Mouse (Mus musculus) adrenal gland, adult 18-20 months (tissue): ENCODE measurements around the gene Gm12166. TPM values are rescaled to one million over a fixed set of nuclear protein-coding genes. Genes with fewer than 3 reads are reported as not detected.
"Not testable (repeated sequence)": the region's sequence is repeated elsewhere in the genome, so short reads cannot be mapped to it uniquely, and the experiment has no call there.

Source experiments
- DNase-seq, 2 experiments: peaks; one replicate each; pipeline ENCODE4 v3.0.0; 2021 to 2022; ENCODE audit warnings: low spot score in 2 of 2
- total RNA-seq, 2 experiments: library from RNA; stranded (reverse); gene quantifications; 1 replicate in 1 of 2; 2 replicates in 1 of 2; pipeline ENCODE4 v1.2.3; 2021

The Gm12166 gene
- total RNA-seq, 2 experiments from 2014 or later: 3.1 to 3.3 TPM

DNA sequence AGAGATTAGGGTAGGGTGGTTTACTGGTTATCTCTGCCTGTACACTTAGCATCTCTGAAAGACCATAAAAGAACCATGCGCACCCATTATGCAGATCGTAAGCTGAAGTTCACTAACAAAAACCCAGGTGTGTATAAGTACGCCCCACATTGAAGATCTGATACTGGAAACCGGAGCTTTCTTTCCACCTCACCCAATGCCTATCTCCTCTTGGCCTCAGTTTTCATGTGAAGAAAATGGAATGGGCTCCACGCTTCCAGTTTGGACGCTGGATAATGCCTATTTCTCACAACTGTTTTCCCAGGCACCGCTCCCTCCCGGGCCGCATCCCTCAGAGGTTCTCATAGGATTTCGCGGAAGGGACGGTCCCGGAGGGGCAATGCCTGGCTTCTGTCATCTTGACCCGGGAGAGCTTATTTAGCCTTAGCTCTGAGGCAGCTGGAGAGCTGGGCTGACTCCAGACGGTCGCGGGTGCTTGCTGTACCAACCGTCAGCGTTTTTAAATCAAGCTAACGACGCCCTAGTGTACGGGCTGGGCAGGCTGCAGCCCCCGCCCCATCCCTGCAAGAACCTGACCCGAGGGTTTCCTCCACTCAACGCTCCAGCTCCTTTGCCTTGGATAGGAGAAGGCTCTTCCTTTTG is 4.8 kb upstream of the Gm12166 start:
- no peak for DNase-seq

GRCm38 (mm10) chr11:46055896-46056769 is 4.0 kb upstream of the Gm12166 start, which contains the start of gene Adam19:
Gene Adam19, plus strand, starts transcription at chr11:46055992.
- DNase-seq: peak; percentile 46 to 60

DNA sequence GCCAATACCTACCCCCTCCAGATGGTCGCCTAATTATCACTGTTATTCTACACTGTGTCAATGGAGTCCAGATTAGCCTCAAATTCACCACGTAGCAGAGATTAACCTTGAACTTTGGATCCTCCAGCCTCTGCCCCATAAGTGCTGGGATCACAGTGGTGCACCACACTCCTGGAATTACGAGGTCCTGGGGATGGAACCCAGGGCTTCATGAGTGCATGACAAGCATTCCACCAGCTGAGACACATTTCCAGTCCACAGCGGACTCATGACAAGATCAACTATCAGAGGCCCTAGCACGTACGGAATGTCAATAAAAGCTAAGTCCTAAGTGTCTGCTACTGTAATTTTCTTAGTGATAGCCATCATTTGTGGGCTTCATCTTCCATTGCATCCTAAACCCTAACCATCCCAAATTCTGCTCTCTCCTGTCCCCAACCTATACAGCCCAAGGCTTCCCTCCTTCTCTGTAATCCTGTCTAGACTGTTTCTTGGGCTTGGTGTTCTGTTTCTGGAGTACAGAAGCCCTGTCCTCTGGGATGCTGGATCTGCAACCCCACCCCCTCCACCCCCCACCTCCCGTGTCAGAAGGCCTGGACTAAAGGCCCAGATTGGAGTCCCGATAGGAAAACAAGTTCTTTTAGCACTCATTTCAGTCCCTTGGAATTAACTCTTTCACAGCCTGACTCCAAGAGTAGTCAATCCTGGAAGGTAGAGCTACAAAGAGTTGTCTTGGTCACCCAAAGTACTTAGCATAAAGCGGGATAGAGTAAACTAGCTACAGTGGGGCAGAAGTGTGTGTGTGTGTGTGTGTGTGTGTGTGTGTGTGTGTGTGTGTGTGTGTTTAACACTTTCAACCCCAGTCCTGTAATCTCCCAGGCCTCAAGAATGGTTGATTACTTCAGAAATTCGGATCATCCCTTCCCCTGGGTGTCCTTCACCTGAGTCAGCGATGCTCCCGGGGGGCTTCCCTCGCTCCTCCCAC is 3.1 kb upstream of the Gm12166 start:
- DNase-seq: no peak

DNA sequence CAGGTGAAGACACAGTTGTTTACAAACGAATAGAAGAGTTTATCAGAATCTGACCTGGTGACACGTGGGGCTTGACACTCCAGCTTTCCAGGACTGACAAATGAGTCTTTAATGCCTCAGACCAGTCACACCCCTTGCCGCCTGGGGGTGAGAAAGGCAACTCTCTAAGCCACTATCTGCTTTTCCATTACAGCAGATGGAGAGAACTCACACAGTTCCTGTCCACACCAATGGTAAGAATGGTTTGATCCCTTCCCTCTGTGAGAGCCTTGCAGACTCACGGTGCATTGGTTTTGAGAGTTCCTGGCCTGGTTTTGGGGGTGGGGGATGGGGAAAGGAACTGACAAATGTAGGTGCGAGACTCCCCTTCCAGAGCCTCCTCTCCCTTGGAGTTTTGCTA is 2.2 kb upstream of the Gm12166 start:
- DNase-seq: no peak

DNA sequence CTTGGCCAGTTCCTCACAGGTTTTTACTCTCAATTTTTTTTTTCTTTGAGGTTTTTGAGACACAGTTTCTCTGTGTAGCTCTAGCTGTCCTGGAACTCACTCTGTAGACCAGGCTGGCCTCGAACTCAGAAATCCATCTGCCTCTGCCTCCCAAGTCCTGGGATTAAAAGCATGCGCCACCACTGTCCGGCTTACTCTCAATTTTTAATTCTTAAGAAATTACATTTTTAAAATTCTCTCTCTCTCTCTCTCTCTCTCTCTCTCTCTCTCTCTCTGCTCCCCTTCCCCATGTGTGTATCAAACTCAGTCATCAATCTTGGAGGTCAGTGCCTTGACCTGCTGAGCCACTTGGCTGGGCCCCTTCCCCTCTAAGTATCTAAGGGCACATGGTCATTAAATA is 1.3 kb upstream of the Gm12166 start:
- DNase-seq: not testable (repeated sequence)

DNA sequence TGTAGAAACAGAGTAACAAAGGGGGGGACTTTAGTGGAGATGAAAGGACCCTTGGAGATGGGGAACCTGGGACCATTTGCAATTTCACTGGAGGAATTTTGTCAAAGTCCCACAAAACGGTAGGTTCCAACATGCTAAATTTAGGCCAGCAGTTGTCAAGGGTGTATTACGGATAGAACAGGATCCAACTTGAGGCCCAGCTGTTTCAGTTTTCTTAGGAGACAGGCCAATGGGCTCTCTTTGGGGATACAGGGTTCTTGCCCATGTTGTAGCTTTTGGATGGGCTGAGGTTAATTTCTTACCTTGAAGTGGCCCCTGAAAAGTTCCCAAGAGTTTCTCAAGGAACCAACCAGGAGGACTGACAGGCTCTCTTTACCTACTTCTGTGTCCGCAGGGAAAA is 4.9 kb downstream of the Gm12166 start:
- no peak for DNase-seq

DNA sequence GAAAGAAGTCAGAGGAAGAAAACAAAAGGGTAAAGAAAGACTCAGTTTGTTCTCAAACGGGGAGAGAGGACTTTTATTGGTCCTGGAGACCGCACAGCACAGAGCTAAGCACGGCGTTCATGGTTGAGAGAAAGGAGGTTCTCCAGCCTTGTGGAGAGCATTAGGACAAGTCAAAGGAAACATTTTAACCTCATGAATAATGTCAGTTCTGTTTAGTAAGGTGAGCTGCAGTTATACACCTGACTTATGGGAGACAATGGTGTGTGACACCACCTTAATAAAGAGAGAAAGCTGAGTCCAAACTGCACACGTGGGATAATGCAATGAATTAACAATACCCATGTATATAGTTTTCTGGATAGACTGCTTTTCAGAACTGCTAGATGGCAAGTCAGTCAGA is 7.3 kb downstream of the Gm12166 start:
- no peak for DNase-seq

DNA sequence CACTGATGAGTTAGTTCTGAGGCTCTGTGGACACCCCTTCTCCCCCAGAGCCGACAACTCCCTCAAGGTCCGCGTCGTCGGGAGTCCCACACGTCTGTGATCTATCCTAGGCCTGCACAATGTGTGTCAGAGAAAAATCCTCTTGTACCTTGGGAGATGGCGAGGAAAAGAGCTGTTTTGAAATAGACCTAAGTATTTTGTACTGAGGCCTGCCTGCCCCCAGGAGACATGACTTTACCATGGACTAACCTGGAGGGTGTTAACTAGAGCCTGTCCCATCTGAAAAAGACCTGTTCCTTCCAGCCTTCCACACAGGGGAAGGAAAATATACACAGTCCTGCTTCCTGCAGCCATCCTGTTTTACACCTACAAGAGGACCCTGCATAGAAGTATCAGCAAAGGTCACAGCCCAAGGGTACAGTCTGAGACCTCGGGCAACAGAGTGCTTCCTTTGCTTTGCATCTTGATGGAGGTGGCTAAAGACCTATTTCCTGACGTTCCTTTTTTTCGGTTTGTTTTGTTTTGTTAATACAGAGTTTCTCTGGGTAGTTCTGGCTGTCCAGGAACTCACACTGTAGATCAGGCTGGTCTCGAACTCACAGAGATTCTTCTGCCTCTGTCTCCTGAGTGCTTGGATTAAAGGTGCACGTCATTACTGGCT is 10.4 kb downstream of the Gm12166 start:
- no peak for DNase-seq

DNA sequence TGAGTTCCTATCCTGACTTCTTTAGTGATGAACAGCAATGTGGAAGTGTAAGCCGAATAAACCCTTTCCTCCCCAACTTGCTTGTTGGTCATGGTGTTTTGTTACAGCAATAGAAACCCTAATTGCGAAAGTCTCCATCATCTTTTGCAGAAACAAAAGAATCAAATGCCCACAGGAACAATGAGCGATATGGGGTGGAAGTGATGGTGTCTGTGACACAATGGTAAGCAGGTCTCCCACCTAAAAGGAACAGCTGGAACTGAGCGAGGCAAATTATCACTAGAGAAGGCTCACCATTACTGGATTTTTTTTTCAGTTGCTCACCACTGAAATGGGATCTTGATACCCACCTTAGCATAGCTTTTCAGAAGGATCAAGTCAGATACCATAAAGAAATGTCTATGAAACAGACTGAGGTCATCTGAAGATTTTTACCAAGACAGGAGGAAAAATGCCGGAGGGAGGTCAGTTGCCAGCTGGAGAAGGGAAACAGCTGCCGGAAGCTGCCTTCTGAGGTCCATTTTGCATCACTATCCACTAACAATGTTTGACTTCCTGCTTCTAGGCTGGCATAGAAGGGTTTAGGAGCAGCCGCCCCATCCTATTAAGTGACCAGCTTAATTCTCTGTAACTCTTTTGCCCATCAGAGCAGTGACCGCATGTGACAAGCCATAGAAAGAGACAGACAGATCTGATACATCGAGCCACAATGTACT is 11.1 kb downstream of the Gm12166 start:
- no peak for DNase-seq

GRCm38 (mm10) chr11:46039335-46039734 is 12.8 kb downstream of the Gm12166 start:
- DNase-seq: peak in 1 of 2 experiments; percentile 31

- DNase-seq: no peak
These were observed 13.2 kb downstream of the Gm12166 start for GRCm38 (mm10) chr11:46038901-46039300.

DNA sequence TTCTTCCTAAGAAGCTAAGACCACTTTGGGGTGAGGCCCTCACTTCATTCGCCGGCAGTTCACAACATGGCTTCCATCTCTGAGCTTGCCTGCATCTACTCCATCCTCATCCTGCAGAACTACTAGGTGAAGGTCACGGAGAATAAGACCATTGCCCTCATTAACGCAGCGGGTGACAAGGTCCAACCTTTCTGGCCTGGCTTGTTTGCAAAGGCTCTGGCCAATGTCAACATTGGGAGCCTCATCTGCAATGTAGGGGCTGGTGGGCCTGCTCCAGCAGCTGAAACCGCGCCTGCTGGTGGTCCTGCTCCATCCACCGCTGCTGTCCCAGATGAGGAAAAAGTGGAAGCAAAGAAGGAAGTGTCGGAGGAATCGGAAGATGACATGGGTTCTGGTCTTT is 15.7 kb downstream of the Gm12166 start:
- no peak for DNase-seq

DNA sequence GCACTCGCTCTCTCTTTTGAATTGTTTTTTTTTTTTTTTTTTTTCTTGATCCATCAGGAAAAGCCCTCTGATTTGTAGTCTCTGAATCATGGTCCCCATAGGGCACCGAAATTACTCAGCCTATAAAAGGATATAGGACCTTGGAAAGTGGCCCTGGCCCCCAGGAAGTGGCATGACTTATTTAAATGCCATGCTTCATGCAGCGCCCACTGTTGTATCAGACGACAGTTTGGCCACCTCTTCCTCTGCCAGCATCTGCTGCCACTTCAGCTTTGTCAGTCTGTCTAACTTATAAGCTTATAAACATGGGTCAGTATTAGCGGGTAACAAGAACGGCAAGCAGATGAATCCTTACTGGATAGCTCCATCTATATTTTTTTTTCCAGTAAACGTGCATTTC is 19.2 kb downstream of the Gm12166 start:
- DNase-seq: no peak

- DNase-seq: no peak
These were observed 20.7 kb downstream of the Gm12166 start for GRCm38 (mm10) chr11:46031470-46031869.

GRCm38 (mm10) chr11:46030026-46030425 is 22.1 kb downstream of the Gm12166 start:
- no peak for DNase-seq

DNA sequence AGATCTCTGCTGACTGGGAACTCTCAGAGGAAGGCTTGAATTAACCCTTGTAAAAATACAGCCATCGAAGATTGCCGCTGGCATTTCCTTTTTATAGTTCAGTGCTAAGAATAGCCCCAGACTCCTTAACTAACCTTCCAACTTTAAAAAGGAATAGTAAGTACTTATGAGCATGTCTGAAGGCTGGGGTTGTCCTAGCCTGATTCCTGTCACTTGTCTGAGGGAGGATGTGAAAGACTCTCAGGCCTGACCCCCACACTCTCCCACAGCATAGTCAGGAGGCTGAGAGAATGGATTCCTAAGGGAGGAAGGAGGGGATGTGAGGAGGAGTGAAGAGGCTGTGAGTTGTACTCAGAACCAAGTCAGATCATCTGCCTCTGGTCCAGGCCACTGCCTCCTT is 22.6 kb downstream of the Gm12166 start:
- no peak for DNase-seq

DNA sequence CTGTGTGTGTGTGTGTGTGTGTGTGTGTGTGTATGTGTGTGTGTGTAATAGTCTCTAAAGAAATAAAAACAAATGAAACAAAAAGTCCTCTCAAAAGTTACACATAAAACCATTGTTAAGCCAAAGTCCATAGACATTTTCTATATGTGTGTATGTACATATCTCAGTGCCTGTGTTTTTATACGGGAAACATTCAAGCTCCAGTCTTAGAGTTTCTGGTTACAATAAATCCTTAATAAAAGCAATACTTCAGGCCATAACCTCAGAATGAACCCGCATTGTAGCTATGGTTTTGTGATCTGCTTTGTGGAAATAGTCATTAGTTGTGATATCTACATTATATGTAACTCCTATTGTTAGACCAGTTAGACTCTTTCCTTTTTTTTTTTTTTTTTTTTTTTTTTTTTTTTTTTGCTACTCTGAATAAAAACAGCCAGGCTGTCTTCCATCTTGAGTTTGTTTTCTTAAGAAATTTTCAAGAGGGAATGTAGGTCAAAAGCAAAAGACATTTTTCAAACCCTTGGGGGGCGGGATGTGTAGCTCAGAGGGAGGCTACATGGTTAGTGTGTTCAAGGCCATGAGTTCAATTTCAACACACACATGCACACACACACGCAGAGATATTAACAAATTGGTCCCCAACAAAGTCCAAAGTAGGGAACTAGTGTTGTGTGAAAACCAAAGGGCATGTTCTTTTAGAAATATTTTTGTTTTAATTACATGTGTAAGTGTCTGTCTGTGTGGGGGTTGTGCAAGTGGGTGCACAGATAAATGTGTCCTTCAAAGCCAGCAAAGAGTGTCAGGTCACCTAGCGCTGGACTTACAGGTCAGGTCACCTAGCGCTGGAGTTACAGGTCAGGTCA is 23.9 kb downstream of the Gm12166 start:
- DNase-seq: no peak

DNA sequence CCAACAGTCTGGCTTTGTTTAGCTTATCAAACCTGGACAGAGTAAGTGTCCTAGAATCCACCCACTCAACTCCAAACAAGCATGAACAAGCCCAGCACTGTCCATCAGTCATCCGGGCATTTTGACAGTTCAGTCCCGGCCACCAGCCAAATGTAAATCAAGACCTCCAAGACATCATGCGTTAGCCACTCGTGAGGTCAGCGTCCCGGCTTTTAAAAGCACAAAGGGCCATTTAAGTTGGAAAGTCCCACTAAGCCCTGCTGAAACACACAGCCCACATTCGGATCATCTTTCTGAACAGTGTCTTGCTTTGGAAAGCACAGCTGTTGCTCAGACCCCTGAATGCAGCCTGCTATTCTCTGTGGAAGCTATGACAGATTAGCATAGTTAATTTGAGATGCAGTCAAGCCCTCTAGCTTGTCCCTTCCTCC is 26.1 kb downstream of the Gm12166 start:
- no peak for DNase-seq

- DNase-seq: no peak
These were observed 29.1 kb downstream of the Gm12166 start for GRCm38 (mm10) chr11:46022983-46023382.
